Mouse (Mus musculus) spleen, postnatal 14 days (tissue): ENCODE data around the gene Atf7.
"Not testable (repeated sequence)": the region's sequence is repeated elsewhere in the genome, so short reads cannot be mapped to it uniquely, and the experiment has no call there.

Experiments used
- DNase-seq, 2 experiments: peaks; one replicate each; pipeline ENCODE4 v3.0.0; 2021 to 2022; ENCODE audit warnings: low spot score in 2 of 2

Atf7 gene

DNA sequence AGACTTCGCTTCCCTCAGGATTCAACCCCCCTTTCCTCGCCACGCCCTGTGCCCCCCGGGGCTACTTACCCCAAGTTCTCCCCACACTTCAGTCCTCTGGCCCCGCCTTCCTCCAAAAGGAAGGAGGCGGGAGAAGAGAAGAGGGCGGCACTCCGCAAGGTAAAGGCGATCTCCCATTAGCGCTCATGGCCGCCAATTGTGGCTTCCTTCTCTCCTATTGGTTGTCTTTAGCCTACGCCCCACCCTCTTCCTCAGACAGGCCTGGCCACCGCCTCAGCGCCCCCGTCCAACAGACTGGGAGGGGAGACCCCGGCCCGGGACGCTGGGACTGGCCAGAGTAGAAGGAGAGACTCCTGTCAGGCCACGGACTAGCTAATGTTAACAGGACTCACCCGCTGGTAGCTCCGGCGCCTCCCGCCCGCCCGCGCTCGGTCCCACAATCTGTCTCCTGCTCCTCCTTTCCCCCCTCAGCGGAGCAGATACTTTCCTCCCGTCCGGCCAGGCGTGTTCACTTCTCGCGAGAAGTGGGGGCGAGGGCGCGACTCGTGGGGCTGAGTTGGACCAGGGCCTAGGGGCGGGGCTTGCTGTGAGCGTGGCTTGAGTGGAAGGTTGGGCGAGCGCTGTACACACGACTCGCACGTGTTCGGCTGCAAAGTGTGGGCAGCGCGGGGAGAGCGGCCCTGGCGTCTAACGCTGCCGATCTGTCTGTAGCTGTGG lies at the start of gene Atf7, which contains the start of gene Gm28047:
TSS of gene Atf7 (minus strand) at position 495 of the 717 bp plus-strand sequence.
TSS of gene Gm28047 (minus strand) at position 98 of the 717 bp plus-strand sequence.
- peak; percentile 98 for DNase-seq

DNA sequence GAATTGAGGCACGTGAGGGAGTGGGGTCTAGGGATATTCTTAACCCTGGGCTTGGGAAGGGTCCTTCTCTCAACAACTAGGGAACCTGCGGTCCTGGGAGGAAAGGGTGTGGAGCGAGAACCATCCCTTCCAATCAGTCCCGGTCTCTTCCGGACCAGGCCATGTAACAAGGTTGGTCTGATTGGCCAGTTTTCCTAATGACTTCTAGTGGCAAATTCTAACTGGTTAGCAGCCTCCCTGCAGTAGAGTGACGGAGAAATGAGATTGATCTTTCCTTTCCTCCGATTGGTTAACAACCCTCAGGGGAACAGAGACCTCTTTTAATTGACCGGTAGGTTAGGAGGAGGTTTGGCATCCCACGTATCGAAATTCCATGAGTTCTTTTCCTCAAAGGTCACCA lies 48.3 kb upstream of the Atf7 start:
- no peak for DNase-seq

DNA sequence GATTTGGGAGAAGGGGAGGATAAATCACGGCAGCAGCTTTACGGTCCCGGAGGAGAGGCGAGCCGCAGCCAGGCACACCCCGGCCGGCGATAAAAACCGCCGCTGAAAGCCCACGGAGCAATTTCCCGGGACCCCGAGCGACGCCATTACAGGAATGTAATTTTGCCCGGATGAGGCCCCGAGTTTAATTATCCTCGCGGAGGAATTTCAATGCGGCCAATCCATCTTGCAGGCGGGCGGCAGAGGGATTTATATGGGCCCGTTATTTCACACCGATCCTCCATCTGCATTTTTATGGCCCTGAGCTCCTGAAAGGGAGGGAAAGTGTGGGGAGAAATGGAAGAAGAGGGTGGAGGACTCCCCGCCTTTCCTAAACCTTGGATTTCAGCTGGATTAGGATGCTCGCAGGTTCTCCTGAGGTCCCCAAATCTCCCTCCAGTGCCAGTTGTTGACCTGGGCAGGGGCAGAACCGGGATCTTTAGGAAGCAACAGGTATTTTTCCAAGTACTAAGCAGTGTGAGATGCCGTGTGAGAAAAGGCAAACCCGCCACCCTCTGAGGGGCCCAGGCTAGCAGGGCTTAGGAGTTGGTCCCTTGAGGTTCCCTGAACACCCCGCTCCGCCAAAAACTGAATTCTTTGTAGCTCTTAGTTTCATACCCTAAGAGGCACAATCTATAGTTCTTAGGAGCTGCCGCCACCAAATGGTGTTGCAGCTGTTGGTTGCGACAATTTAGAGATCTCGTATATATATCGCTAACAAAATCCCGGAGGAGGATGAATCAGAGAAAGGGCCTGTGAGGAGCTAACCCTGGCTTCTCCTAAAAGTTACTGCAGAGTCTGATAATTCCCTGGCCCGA lies 47.2 kb upstream of the Atf7 start, which contains the start of gene Atp5g2:
TSS of gene Atp5g2 (minus strand) at position 138 of the 857 bp plus-strand sequence.
- DNase-seq = no peak

DNA sequence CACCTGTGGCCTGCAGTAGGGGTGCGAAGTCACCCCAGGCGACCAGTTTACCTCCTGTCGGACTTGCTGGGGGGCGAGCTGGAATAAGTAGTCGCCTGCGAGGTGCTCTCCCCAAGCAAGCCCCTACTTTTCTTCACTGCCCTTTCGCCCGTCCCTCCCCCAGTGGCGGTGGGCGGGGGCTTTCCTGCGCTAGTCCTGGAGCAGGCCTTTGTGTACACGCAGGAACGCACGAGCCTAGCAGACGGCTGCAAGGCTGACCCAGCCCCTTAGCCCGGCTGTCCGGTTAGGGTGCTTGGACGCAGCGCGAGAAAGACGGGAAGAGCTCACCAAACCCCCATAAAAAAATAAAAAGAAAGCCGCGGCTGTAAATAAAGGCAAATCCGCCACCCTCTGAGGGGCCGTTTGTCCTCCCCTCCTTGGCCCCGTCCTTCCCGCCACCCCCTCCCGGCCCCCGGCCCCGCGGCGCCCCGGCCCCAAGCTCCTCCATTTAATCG lies 46.5 kb upstream of the Atf7 start:
- peak; percentile 29 to 50 for DNase-seq

DNA sequence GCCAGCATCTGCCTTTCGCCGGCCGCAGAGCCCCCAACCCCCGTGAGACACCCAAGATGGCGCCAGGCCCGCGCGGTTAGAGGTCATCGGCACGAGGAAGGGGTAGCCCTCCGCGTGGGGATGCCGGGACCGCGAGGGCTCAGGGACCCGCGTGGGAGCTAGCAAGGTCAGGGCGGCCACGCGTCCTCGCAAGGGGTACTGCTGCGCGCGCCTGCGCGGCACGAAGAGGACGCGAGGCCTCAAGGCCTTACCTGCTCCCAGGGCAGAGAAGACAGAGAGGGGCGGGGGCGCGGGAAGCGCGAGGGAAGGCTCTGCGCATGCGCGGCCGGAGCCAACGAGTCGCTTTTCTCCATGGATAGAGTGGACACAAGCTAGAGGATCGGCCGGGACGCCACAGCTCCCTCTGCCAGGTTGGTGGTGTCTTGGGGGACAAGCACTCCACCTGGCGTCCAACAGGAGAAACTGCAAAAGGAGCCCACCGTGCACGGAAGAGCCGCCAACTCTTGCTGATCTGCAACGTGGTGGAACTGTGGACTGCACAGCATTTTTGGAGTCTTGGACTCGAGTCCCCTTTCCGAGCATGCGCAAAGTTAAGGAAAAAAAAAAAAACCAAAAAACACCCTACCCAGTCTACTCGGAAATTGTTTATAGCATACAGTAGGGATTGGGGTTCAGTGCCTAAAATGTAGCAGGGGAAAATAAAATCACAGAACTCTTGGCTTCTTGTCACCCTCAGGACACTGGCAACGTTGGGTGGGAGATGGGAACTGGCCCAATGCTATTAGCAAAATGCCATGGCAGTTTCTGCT lies 45.7 kb upstream of the Atf7 start:
- peak; percentile 91 to 93 for DNase-seq

DNA sequence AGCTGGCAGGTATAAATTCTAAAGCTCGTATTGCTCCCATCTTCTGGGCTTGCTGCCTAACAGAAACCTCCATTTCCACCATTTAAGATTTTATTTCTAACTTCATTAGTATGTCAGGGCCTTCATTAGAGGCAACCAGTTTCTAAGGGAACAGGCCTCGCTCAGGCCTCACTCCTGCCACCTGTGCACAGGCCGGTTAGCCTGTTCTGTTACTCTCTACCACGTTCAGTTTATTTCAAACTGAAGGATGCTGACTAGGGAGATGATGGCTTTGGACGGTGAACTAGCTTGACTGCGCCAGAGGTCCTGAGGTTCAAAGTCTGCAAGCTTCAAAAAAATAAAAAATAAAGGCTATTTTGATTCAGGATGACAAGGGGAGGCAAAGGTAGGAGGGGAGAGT lies 45.0 kb upstream of the Atf7 start:
- DNase-seq = no peak

DNA sequence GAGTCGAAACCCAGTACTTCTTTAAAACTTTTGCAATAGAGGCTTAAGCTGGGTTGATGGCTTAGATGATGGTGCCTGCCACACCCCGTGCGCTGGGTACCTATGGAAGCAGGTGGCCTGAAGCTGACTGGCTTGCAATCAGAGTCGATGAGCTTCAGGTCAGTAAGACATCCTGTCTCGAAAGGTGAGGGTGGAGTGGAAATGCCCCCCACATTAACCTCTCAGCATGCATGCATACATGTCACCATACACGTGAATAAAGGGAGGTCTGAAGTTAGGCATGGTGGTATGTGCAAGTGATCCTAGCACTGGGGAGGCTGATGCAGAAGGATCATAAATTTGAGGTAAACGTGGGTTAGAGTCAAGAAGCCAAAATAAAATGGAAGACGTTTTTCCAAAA lies 44.3 kb upstream of the Atf7 start:
- DNase-seq = no peak

DNA sequence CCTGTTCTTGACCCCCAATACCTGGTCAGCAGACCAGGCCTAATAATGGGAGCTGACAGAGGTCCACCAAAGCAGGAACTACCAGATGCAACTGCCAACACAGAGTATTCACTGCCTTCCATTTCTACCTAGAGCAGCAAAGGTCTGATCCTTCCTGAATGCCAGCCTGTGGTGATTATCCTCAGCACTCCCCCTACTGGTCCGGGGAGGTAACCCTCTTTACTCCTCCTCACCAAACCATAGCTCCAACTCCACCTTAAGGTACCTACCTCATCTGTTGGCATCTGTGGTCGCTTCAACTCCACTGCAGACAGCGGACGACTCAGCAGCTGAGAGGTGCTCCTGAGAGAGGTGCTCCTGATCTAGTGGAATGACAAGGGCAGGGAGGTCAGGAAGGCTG lies 40.2 kb upstream of the Atf7 start:
- DNase-seq = peak; percentile 20 to 44

DNA sequence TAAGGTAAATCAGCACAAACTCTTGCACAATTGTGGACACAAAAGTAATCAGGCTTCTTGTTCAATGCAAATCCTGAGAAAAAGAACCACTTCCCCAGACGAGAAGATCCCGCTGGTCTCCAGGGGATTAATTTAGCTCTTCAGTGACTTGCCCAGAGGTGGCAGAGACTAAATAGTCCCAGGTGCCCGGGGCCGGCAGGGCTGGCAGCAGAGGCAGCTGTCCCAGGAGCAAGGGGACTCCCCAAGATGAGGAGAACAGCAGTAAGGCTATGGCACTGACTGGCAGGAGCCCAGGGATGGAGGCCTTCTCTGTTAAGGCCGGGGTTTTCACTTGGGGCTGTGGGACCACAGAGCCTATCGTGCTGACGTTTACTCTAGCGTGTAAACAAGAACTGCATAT lies 38.6 kb upstream of the Atf7 start:
- no peak for DNase-seq

DNA sequence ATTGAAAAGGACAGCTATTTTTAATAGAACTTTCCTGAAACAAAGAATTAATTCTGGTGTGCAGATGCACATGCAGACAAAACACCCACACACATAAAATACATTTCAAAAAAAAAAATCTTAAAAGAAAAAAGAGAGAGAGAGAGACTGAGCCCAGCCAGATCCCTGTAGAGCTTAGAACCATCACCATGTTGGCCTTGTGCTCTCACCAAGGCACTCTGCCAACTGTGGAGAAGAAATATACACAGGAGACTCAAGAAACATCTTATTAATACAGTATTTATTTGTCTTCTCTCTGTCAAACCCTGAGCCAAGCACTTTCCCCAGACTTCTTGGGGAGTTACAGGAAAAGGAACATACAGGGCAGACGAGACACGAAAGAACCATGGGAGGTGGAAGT lies 37.3 kb upstream of the Atf7 start:
- not testable (repeated sequence) for DNase-seq

DNA sequence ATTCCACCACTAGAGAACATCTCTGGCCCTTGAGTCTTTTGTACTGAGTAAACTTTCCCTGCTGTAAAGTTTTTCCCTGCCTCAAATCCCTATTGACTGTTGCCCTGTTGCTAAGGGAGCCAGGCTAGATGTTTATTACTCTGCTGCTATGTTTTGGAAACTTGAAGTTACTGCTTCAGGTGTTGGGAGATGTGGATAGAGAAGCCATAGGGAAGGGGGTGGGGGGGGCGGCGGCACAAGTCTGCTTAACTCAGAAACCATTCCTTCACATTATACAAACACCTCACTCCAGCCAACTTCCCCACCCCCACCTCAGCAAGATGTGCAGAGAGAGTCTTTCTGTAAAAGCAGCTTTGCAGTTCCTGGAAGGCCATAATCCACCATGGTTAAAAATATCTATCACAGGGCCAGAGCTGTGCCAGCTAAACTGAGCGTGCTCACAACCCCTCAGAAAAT lies 32.7 kb upstream of the Atf7 start:
- no peak for DNase-seq

DNA sequence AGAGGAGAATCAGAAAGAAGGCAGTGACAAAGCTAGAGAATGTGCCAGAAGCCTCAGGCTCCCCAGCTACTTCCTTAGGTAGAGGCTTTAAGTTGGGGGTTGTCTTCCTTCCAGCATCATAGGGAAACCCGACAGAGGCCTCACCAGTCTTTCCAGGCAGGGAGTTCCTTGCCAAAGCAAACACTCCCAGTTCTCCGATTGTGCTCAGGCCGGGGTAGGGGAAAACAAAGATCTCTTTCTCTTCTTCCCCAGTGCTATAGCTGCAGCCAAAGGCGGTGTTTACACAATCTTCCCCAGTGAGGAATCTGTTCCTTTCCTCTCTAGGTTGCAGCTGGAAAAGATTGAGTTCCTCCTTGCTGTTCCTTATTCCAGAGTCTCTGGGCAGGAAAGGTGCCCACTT lies 31.4 kb upstream of the Atf7 start:
- no peak for DNase-seq

DNA sequence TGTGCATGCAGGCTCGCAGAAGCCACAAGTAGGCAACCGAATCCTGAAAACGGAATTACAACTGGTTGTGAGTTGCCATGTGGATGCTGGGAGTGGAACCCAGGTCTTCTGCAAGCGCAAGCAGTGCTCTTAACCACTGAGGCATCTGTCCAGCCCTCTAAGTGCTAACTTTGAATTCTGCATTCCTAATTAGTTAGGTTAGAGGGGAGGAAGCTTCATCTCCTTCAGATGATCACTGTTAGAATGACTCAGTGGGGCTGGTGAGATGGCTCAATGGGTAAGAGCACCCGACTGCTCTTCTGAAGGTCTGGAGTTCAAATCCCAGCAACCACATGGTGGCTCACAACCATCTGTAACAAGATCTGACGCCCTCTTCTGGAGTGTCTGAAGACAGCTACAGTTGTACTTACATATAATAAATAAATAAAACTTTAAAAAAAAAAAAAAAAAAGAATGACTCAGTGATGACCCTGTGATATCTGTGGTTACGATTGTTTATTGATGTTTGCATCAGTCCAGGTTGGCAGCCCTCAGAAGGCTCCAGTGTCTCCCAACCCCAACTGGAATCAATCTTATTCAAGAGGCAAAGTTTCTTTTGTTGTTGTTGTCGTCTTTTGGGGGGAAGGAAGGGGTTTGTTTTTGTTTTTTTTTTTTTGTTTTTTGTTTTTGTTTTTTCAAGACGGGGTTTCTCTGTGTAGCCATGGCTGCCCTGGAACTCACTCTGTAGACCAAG lies 26.8 kb upstream of the Atf7 start:
- DNase-seq = not testable (repeated sequence)

DNA sequence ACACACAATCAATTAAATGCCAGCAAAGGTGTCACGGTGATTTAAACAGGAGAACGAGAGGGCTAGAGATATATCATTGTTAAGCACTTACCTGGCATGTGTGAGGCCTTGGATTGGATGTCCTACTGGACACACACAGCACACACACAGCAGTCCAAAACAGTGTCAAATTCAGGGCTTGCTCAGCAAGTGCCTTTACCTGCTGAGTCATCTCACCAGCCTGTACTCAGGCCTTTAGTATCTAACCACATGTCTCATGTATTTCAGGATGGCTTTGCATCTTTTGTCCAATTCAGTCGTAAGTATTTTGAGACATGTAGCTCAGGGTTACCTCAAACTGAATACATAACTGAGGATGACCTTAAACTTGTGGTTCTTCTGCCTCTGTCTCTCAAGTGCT lies 25.8 kb upstream of the Atf7 start:
- DNase-seq = no peak

DNA sequence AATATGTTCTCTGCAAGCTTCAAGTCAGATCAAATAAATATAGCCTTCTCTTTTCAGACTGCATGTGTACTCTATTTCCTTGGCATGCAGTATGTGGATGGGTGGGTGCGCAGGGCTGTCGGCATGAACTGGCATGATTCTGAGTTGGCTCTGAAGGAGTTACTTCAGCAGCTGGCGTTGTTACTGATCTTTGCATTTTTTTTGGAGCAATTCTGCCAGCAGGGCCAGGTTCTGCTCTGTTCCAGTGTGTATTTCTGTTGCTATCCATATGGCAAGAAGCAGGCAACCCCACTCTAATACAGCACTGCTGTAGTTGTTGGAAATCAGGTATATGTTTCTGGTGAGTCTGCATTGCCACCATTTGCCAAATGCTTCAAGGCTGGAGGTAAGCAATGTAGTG lies 10.6 kb upstream of the Atf7 start:
- no peak for DNase-seq

DNA sequence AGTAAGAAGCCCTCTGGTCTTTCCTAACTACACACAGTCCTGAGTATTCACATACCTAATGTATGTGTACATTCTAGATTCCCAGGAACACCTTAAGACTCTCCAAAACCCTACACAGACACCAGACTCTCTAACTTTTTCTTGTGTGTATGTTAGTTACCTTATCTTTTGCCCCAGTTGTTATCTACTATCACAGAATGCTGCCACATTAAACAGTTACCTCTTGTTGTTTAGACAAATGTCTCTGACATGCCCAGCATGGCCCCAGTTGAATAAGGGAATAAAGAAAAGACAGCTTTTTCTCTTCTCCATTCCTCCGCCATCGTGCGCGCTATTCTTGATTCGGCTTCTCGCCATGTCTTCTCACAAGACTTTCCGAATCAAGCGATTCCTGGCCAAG lies 9.4 kb upstream of the Atf7 start:
- no peak for DNase-seq

DNA sequence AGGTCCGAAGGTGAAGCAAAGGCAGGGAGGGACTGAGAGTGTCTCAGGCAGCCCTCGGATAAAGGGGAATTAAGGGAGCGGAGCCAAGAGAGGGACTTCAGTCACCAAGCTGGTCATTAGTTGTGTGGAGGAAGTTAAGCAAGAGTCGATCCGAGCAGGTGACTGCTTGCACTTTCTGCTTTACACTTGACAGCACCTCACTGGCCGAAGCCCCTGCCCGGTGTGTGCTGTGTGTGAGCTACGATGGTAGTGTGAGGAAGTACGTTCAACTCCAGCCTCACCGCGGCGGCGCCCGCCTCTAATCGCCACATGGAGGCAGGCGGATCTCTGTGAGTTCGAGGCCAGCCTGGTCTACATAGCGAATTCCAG lies 407 bp upstream of the Atf7 start:
- DNase-seq = peak; percentile 36 to 55

DNA sequence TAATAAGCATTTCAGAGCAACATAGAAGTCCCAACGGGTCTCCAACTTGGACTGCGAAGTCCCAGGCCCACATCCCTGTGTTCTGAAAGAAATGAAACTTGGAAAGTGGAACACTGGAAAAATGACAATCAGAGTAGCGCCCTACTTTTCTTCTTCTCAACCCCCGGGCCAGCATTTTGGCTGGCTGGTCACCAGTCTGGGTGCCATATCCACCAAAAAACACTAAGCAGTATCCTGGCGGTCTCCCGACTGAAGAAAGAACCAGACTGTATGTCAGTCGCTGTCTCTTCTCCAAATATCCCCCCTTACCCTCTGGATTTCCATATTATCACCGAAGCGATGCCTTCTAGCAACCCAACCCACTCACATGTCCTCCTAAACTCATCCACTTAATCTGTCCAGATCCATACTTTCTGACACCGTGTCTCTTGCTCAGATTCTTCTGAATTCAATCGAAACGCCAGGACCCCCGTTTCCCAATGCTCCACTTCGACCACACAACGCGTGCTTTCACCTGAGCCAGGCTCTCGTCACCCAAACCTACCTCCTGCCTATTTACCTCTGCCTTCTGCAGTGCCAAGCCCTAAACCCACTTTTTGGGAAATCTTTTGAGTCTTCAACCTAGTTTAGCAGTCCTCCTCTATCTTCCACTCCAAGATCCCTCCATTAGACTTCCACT lies 834 bp downstream of the Atf7 start:
- DNase-seq = no peak

DNA sequence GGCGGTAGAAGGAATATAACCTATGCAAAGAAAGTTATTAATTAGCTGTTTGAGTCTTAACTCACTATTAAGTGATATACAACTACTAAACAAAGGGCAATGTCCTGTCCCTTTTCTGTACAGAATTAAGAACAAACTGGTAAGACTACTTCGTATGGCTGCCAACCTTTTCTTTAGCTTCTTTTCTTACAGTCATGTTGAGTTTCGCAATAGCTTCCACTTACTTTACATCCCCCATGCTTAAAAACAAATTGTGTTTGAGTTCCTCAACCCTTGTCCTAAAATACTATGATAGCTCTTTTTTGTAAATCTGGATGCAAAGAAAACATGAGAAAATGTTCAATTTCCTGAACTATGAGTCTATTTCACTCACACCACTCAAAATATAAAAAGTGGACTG lies 2.1 kb downstream of the Atf7 start:
- no peak for DNase-seq

DNA sequence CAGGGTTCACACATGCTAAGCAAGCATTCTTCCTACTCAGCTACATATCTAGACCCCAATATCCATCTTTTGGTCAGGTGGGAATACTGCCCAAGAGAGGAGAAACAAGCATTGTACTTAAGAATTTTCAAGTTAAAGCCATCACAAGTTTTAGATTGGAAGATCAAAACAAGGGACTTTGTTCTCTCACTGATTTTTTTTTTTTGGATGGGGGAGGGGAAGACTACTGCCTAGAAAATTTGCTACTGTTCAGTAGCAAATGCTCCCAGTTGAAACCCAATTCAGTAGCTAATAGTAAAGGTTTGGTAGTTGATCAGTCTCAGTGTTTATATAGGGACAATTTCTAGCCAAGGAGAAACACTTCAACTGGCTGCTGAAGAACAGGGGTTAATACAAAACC lies 2.7 kb downstream of the Atf7 start:
- no peak for DNase-seq

DNA sequence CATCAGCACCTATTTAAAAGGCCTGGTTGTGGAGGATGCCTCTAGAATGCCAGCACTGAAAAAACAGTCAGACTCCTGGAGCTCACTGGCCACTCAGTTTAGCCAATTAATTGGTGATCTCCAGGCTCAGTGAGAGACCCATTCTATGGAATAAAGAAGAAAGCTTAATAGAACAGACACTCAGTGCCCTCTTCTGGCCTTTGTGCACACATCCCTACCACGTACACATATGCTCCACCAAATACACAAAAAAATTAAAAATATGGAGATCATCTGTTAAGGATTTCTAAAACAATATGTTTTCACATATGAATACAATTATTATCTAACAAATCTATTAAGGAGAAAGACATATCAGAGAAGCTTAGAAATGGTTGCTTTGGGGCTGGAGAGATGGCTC lies 4.5 kb downstream of the Atf7 start:
- no peak for DNase-seq
